Mouse (Mus musculus) forebrain, embryonic 14.5 days (tissue): ENCODE measurements around the gene Cfl2. TPM values are rescaled to one million over a fixed set of nuclear protein-coding genes. Genes with fewer than 3 reads are reported as not detected.
"Not testable (repeated sequence)": the region's sequence is repeated elsewhere in the genome, so short reads cannot be mapped to it uniquely, and the experiment has no call there.

ENCODE experiments used
- ATAC-seq: fragments of 200-750 bp; cut with Nextera tagmentation; 2 replicates; pipeline ENCODE4 v1.8.0; 2017; ENCODE audit warnings: mild to moderate bottlenecking, moderate library complexity
- DNase-seq: peaks from one replicate; pipeline ENCODE4 v3.0.0-alpha.2; 2015; ENCODE audit warnings: low spot score
- H3K27ac ChIP-seq: fragments of 300-500 bp; sonication (generic); 2 replicates; pipeline ENCODE4 v1.5.1; 2014; ENCODE audit warnings: low read depth, mild to moderate bottlenecking, control low read depth, low read length, moderate library complexity
- H3K27me3 ChIP-seq: fragments of 300-500 bp; sonication (generic); replicated peaks from 2 replicates; pipeline ENCODE4 v1.6.1; 2014; ENCODE audit warnings: low read length, control low read depth, mixed read lengths; ENCODE audit not compliant: control insufficient read depth, insufficient read depth
- H3K36me3 ChIP-seq: fragments of 300-500 bp; sonication (generic); 2 replicates; pipeline ENCODE4 v1.6.1; 2014; ENCODE audit warnings: low read length, control low read depth; ENCODE audit not compliant: control insufficient read depth, insufficient read depth
- H3K4me1 ChIP-seq: fragments of 300-500 bp; sonication (generic); 2 replicates; pipeline ENCODE4 v1.6.1; 2014; ENCODE audit warnings: antibody characterized with exemption, low read length, control low read depth; ENCODE audit not compliant: control insufficient read depth, insufficient read depth
- H3K4me2 ChIP-seq: fragments of 300-500 bp; sonication (generic); 2 replicates; pipeline ENCODE4 v1.6.1; 2014; ENCODE audit warnings: mild to moderate bottlenecking, control low read depth, low read length
- H3K4me3 ChIP-seq: fragments of 300-500 bp; sonication (generic); 2 replicates; pipeline ENCODE4 v1.5.1; 2014; ENCODE audit warnings: low read depth, low read length, control low read depth
- H3K9ac ChIP-seq: fragments of 300-500 bp; sonication (generic); 2 replicates; pipeline ENCODE4 v1.6.1; 2014; ENCODE audit warnings: mild to moderate bottlenecking, low read length, control low read depth, moderate library complexity
- H3K9me3 ChIP-seq: fragments of 300-500 bp; sonication (generic); replicated peaks from 2 replicates; pipeline ENCODE4 v1.6.1; 2016; ENCODE audit warnings: low read length, control low read depth, mixed read lengths; ENCODE audit not compliant: control insufficient read depth
- WGBS: fragments of 180-500 bp; shearing (Covaris S2); extraction: QIAGEN DNeasy Blood & Tissue Kit; methylation state at CpG from one replicate; pipeline ENCODE4 v1.1.7; 2014; 5-methylcytosine and 5-hydroxymethylcytosine counted together
- polyA plus RNA-seq: library from polyadenylated mRNA; unstranded; fragments of >200 nt; fragmentation: Nextera tagmentation; extraction: Ambion mirVana; gene quantifications from 2 replicates; pipeline ENCODE4 v1.2.1, GENCODE M21; 2014

The Cfl2 gene
- polyA plus RNA-seq, 1 experiment from 2014 or later: 380 TPM

GRCm38 (mm10) chr12:54834925-54835447 is 27.7 kb downstream of the Cfl2 start:
- Histone ChIP-seq H3K4me3 (peak overlapping the region; percentile 11; the same call in 1 of the 2 replicates), H3K4me1 (0 out of 2 replicates have a peak, but pooled peaks cover 4% of the 10 kb centered on the region), H3K9me3 (no peaks in the 10 kb centered on the region), H3K27me3 (no peaks in the 10 kb centered on the region), H3K9ac (peak overlapping the region; percentile 50; the same call in 1 of the 2 replicates), H3K27ac (no peak overlapping the region), H3K36me3 (no peaks in the 10 kb centered on the region), H3K4me2 (peak overlapping the region; percentile 44)
- peak; percentile 62 for DNase-seq
- WGBS: 20% methylated on average over 11 of the region's 11 CpGs
- ATAC-seq: peak; percentile 87

GRCm38 (mm10) chr12:54833856-54834399 is 28.7 kb downstream of the Cfl2 start:
- no peaks in the 10 kb centered on the region for H3K27me3 ChIP-seq
- H3K4me1 ChIP-seq: 0 out of 2 replicates have a peak, but pooled peaks cover 4% of the 10 kb centered on the region
- H3K27ac ChIP-seq: no peak overlapping the region
- H3K9ac ChIP-seq: no peak overlapping the region
- DNase-seq: no peak
- H3K4me2 ChIP-seq: no peak overlapping the region
- WGBS: 75% methylated on average over 9 of the region's 9 CpGs
- no peaks in the 10 kb centered on the region for H3K36me3 ChIP-seq
- no peak for ATAC-seq
- H3K4me3 ChIP-seq: no peak overlapping the region
- H3K9me3 ChIP-seq: no peaks in the 10 kb centered on the region

- H3K9me3 ChIP-seq, H3K27me3 ChIP-seq, H3K36me3 ChIP-seq, H3K9ac ChIP-seq, H3K4me2 ChIP-seq, DNase-seq, H3K27ac ChIP-seq, H3K4me3 ChIP-seq, H3K4me1 ChIP-seq, ATAC-seq: not testable (repeated sequence)
- WGBS: 82% methylated on average over 1 of the region's 1 CpGs
Measured at GRCm38 (mm10) chr12:54831927-54832326, 30.8 kb downstream of the Cfl2 start.

GRCm38 (mm10) chr12:54830574-54830973 is 32.1 kb downstream of the Cfl2 start:
- Histone ChIP-seq H3K36me3 (no peaks in the 10 kb centered on the region), H3K27ac (no peak overlapping the region), H3K27me3 (no peaks in the 10 kb centered on the region), H3K4me2 (no peak overlapping the region), H3K9me3 (no peaks in the 10 kb centered on the region), H3K9ac (no peak overlapping the region), H3K4me1 (0 out of 2 replicates have a peak, but pooled peaks cover 4% of the 10 kb centered on the region), H3K4me3 (no peak overlapping the region)
- WGBS: 16% methylated on average over 6 of the region's 6 CpGs
- DNase-seq (peak; percentile 89), ATAC-seq (peak; percentile 86)

- no peak overlapping the region for H3K4me3 ChIP-seq
- ATAC-seq: no peak
- no peaks in the 10 kb centered on the region for H3K27me3 ChIP-seq
- H3K27ac ChIP-seq: no peak overlapping the region
- H3K36me3 ChIP-seq: no peaks in the 10 kb centered on the region
- WGBS: 60% methylated on average over 5 of the region's 5 CpGs
- no peak overlapping the region for H3K4me2 ChIP-seq
- H3K9me3 ChIP-seq: no peaks in the 10 kb centered on the region
- no peak overlapping the region for H3K9ac ChIP-seq
- H3K4me1 ChIP-seq: 0 out of 2 replicates have a peak, but pooled peaks cover 2% of the 10 kb centered on the region
- no peak for DNase-seq
Measured at GRCm38 (mm10) chr12:54829876-54830275, 32.8 kb downstream of the Cfl2 start.

GRCm38 (mm10) chr12:54828043-54828442 is 34.6 kb downstream of the Cfl2 start:
- Histone ChIP-seq H3K4me3 (no peak overlapping the region), H3K9me3 (no peaks in the 10 kb centered on the region), H3K4me2 (no peak overlapping the region), H3K27ac (no peak overlapping the region), H3K4me1 (no peaks in the 10 kb centered on the region; the same call in 1 of the 2 replicates), H3K36me3 (no peaks in the 10 kb centered on the region), H3K9ac (no peak overlapping the region), H3K27me3 (no peaks in the 10 kb centered on the region)
- ATAC-seq: no peak
- 72% methylated on average over 1 of the region's 1 CpGs for WGBS
- DNase-seq: no peak

- ATAC-seq: no peak
- no peak overlapping the region for H3K9ac ChIP-seq
- no peaks in the 10 kb centered on the region for H3K9me3 ChIP-seq
- H3K27ac ChIP-seq: no peak overlapping the region
- no peaks in the 10 kb centered on the region for H3K27me3 ChIP-seq
- WGBS: 92% methylated on average over 3 of the region's 3 CpGs
- no peak overlapping the region for H3K4me2 ChIP-seq
- no peak overlapping the region for H3K4me3 ChIP-seq
- no peaks in the 10 kb centered on the region; the same call in 1 of the 2 replicates for H3K4me1 ChIP-seq
- DNase-seq: no peak
- no peaks in the 10 kb centered on the region for H3K36me3 ChIP-seq
Measured at GRCm38 (mm10) chr12:54825202-54825601, 37.5 kb downstream of the Cfl2 start.

- H3K27me3 ChIP-seq: no peaks in the 10 kb centered on the region
- H3K36me3 ChIP-seq: no peaks in the 10 kb centered on the region
- no peak overlapping the region for H3K4me3 ChIP-seq
- H3K4me2 ChIP-seq: no peak overlapping the region
- no peaks in the 10 kb centered on the region; the same call in 1 of the 2 replicates for H3K4me1 ChIP-seq
- WGBS: 59% methylated on average over 4 of the region's 4 CpGs
- peak; percentile 78 for DNase-seq
- H3K9ac ChIP-seq: no peak overlapping the region
- H3K27ac ChIP-seq: no peak overlapping the region
- ATAC-seq: peak; percentile 76; the same call in 1 of the 2 replicates
- no peaks in the 10 kb centered on the region for H3K9me3 ChIP-seq
Measured at GRCm38 (mm10) chr12:54822836-54823426, 39.7 kb downstream of the Cfl2 start.

- no peak overlapping the region for H3K27ac ChIP-seq
- DNase-seq: no peak
- H3K4me3 ChIP-seq: no peak overlapping the region
- H3K9me3 ChIP-seq: no peaks in the 10 kb centered on the region
- WGBS: 51% methylated on average over 2 of the region's 2 CpGs
- no peaks in the 10 kb centered on the region for H3K27me3 ChIP-seq
- no peak overlapping the region for H3K9ac ChIP-seq
- H3K36me3 ChIP-seq: no peaks in the 10 kb centered on the region
- no peak overlapping the region for H3K4me2 ChIP-seq
- no peak for ATAC-seq
- no peaks in the 10 kb centered on the region; the same call in 1 of the 2 replicates for H3K4me1 ChIP-seq
Measured at GRCm38 (mm10) chr12:54820684-54821161, 42.0 kb downstream of the Cfl2 start.
